Mouse (Mus musculus) kidney, adult 2 months (tissue): Measurements from ENCODE around the gene Irgm1.

Source experiments
- CTCF ChIP-seq: fragments of 200-500 bp; conservative IDR thresholded peaks from 2 replicates; pipeline ENCODE4 v1.5.1; 2011; ENCODE audit warnings: low read depth, mild to moderate bottlenecking, control low read depth, low read length, moderate library complexity, mixed read lengths; ENCODE audit not compliant: insufficient read depth, insufficient read length
- POLR2A ChIP-seq: fragments of 200-500 bp; IDR thresholded peaks from one replicate; pipeline ENCODE4 v1.6.1; 2011; ENCODE audit warnings: low read depth, low read length, control low read depth

GRCm38 (mm10) chr11:48831273-48831672 lies 40.2 kb downstream of the Irgm1 start:
- TF ChIP-seq CTCF: no peak
- no peak for TF ChIP-seq POLR2A
